Mouse (Mus musculus) liver, embryonic 15.5 days (tissue): ENCODE measurements around the gene Arl5c. TPM values are rescaled to one million over a fixed set of nuclear protein-coding genes. Genes with fewer than 3 reads are reported as not detected.

ENCODE experiments used
- ATAC-seq: fragments of 200-750 bp; cut with Nextera tagmentation; 2 replicates; pipeline ENCODE4 v1.8.0; 2017; ENCODE audit warnings: moderate number of reproducible peaks, mild to moderate bottlenecking, moderate library complexity; ENCODE audit not compliant: insufficient read depth
- H3K27ac ChIP-seq: fragments of 300-500 bp; sonication (generic); replicated peaks from 2 replicates; pipeline ENCODE4 v1.5.1; 2015; ENCODE audit warnings: mild to moderate bottlenecking, inconsistent platforms
- H3K27me3 ChIP-seq: fragments of 300-500 bp; sonication (generic); 2 replicates; pipeline ENCODE4 v1.6.1; 2015; ENCODE audit warnings: mild to moderate bottlenecking, inconsistent platforms
- H3K36me3 ChIP-seq: fragments of 300-500 bp; sonication (generic); replicated peaks from 2 replicates; pipeline ENCODE4 v1.6.1; 2015; ENCODE audit warnings: moderate library complexity, mild to moderate bottlenecking, inconsistent platforms
- H3K4me1 ChIP-seq: fragments of 300-500 bp; sonication (generic); replicated peaks from 2 replicates; pipeline ENCODE4 v1.6.1; 2015; ENCODE audit warnings: inconsistent platforms
- H3K4me2 ChIP-seq: fragments of 300-500 bp; sonication (generic); 2 replicates; pipeline ENCODE4 v1.6.1; 2015; ENCODE audit warnings: moderate library complexity, mild to moderate bottlenecking, inconsistent platforms
- H3K4me3 ChIP-seq: fragments of 300-500 bp; sonication (generic); replicated peaks from 2 replicates; pipeline ENCODE4 v1.5.1; 2015; ENCODE audit warnings: mild to moderate bottlenecking, inconsistent platforms
- H3K9ac ChIP-seq: fragments of 300-500 bp; sonication (generic); 2 replicates; pipeline ENCODE4 v1.6.1; 2015; ENCODE audit warnings: moderate library complexity, mild to moderate bottlenecking, inconsistent platforms
- H3K9me3 ChIP-seq: fragments of 300-500 bp; sonication (generic); replicated peaks from 2 replicates; pipeline ENCODE4 v1.6.1; 2016; ENCODE audit warnings: inconsistent platforms
- WGBS: fragments of 180-500 bp; shearing (Covaris S2); methylation state at CpG from one replicate; pipeline ENCODE4 v1.1.7; 2015; ENCODE audit warnings: mixed read lengths; ENCODE audit not compliant: insufficient replicate concordance; 5-methylcytosine and 5-hydroxymethylcytosine counted together
- polyA plus RNA-seq: library from polyadenylated mRNA; unstranded; fragments of >200 nt; fragmentation: Nextera tagmentation; extraction: Ambion mirVana; gene quantifications from 2 replicates; pipeline ENCODE4 v1.2.1, GENCODE M21; 2015

Arl5c gene
- polyA plus RNA-seq, 1 experiment from 2014 or later: 8.3 TPM

GRCm38 (mm10) chr11:98027785-98028184 lies 31.8 kb upstream of the Arl5c start:
- Histone ChIP-seq H3K9ac (peak overlapping the region; percentile 97), H3K27me3 (peaks cover 12% of the 10 kb centered on the region), H3K4me3 (peak overlapping the region; percentile 94), H3K9me3 (no peaks in the 10 kb centered on the region), H3K4me2 (peak overlapping the region; percentile 87), H3K27ac (no peak overlapping the region), H3K4me1 (peaks cover 29% of the 10 kb centered on the region), H3K36me3 (peaks cover 31% of the 10 kb centered on the region)
- ATAC-seq: no peak
- 7% methylated on average over 7 of the region's 7 CpGs for WGBS

GRCm38 (mm10) chr11:98027297-98027688 lies 31.3 kb upstream of the Arl5c start:
- peaks cover 31% of the 10 kb centered on the region for H3K36me3 ChIP-seq
- H3K4me3 ChIP-seq: peak overlapping the region; percentile 94
- H3K27me3 ChIP-seq: peaks cover 17% of the 10 kb centered on the region
- ATAC-seq: no peak
- H3K9me3 ChIP-seq: no peaks in the 10 kb centered on the region
- 1% methylated on average over 18 of the region's 18 CpGs for WGBS
- peak overlapping the region; percentile 76 for H3K27ac ChIP-seq
- peaks cover 33% of the 10 kb centered on the region for H3K4me1 ChIP-seq
- H3K9ac ChIP-seq: peak overlapping the region; percentile 97
- H3K4me2 ChIP-seq: peak overlapping the region; percentile 87

GRCm38 (mm10) chr11:98026570-98027296 lies 30.8 kb upstream of the Arl5c start, which contains the start of gene Rpl19:
Gene Rpl19 (plus strand): TSS chr11:98026710.
- Histone ChIP-seq H3K9me3 (no peaks in the 10 kb centered on the region), H3K4me1 (peaks cover 39% of the 10 kb centered on the region), H3K4me2 (peak within 1 kb of the TSS; percentile 87), H3K27ac (peak within 1 kb of the TSS; percentile 76), H3K9ac (peak within 1 kb of the TSS; percentile 97), H3K27me3 (peaks cover 22% of the 10 kb centered on the region), H3K4me3 (peak within 1 kb of the TSS; percentile 94), H3K36me3 (peaks cover 31% of the 10 kb centered on the region)
- peak; percentile 81 for ATAC-seq
- WGBS: under 1% methylated on average over 69 of the region's 69 CpGs

GRCm38 (mm10) chr11:98026248-98026569 lies 30.2 kb upstream of the Arl5c start:
- H3K4me2 ChIP-seq: peak overlapping the region; percentile 87
- peaks cover 28% of the 10 kb centered on the region for H3K27me3 ChIP-seq
- no peak for ATAC-seq
- H3K4me1 ChIP-seq: peaks cover 44% of the 10 kb centered on the region
- peaks cover 31% of the 10 kb centered on the region for H3K36me3 ChIP-seq
- peak overlapping the region; percentile 76 for H3K27ac ChIP-seq
- H3K9ac ChIP-seq: peak overlapping the region; percentile 97
- no peaks in the 10 kb centered on the region for H3K9me3 ChIP-seq
- peak overlapping the region; percentile 94 for H3K4me3 ChIP-seq
- 5% methylated on average over 15 of the region's 15 CpGs for WGBS

- 65% methylated on average over 3 of the region's 3 CpGs for WGBS
- Histone ChIP-seq H3K27ac (no peak overlapping the region), H3K9me3 (no peaks in the 10 kb centered on the region), H3K27me3 (peaks cover 45% of the 10 kb centered on the region), H3K4me2 (no peak overlapping the region), H3K4me3 (no peak overlapping the region), H3K36me3 (peaks cover 15% of the 10 kb centered on the region), H3K9ac (no peak overlapping the region), H3K4me1 (peaks cover 44% of the 10 kb centered on the region)
- ATAC-seq: no peak
These were observed 28.5 kb upstream of the Arl5c start for GRCm38 (mm10) chr11:98024516-98024915.

- ATAC-seq: no peak
- H3K4me3 ChIP-seq: peak within 1 kb of the TSS; percentile 59
- H3K27me3 ChIP-seq: peaks cover 57% of the 10 kb centered on the region
- H3K9ac ChIP-seq: peak within 1 kb of the TSS; percentile 58
- 2% methylated on average over 52 of the region's 52 CpGs for WGBS
- peak within 1 kb of the TSS; percentile 90 for H3K4me2 ChIP-seq
- H3K36me3 ChIP-seq: no peaks in the 10 kb centered on the region
- H3K4me1 ChIP-seq: peaks cover 38% of the 10 kb centered on the region
- H3K9me3 ChIP-seq: no peaks in the 10 kb centered on the region
- peak within 1 kb of the TSS; percentile 33; the same call in 1 of the 2 replicates for H3K27ac ChIP-seq
These were observed 26.8 kb upstream of the Arl5c start, which contains the start of gene Cacnb1 for GRCm38 (mm10) chr11:98022555-98023371. Gene Cacnb1 (minus strand): TSS chr11:98023034.

GRCm38 (mm10) chr11:98022253-98022554 lies 26.2 kb upstream of the Arl5c start:
- under 1% methylated on average over 23 of the region's 23 CpGs for WGBS
- Histone ChIP-seq H3K27me3 (peaks cover 57% of the 10 kb centered on the region), H3K4me3 (peak overlapping the region; percentile 59), H3K4me1 (peaks cover 32% of the 10 kb centered on the region), H3K4me2 (peak overlapping the region; percentile 90), H3K9ac (peak overlapping the region; percentile 58), H3K27ac (no peak overlapping the region), H3K9me3 (no peaks in the 10 kb centered on the region), H3K36me3 (no peaks in the 10 kb centered on the region)
- no peak for ATAC-seq

- H3K4me1 ChIP-seq: peaks cover 32% of the 10 kb centered on the region
- no peaks in the 10 kb centered on the region for H3K36me3 ChIP-seq
- H3K4me3 ChIP-seq: peak overlapping the region; percentile 59
- WGBS: 10% methylated on average over 34 of the region's 34 CpGs
- ATAC-seq: no peak
- peak overlapping the region; percentile 58 for H3K9ac ChIP-seq
- H3K27ac ChIP-seq: no peak overlapping the region
- peaks cover 57% of the 10 kb centered on the region for H3K27me3 ChIP-seq
- peak overlapping the region; percentile 90 for H3K4me2 ChIP-seq
- no peaks in the 10 kb centered on the region for H3K9me3 ChIP-seq
These were observed 25.7 kb upstream of the Arl5c start for GRCm38 (mm10) chr11:98021565-98022252.

GRCm38 (mm10) chr11:98021118-98021517 lies 25.1 kb upstream of the Arl5c start:
- H3K4me1 ChIP-seq: peaks cover 30% of the 10 kb centered on the region

GRCm38 (mm10) chr11:98020710-98021109 lies 24.7 kb upstream of the Arl5c start:
- Histone ChIP-seq H3K4me3 (no peak overlapping the region), H3K9ac (no peak overlapping the region), H3K36me3 (no peaks in the 10 kb centered on the region), H3K27ac (no peak overlapping the region), H3K4me2 (no peak overlapping the region), H3K27me3 (peaks cover 57% of the 10 kb centered on the region), H3K9me3 (no peaks in the 10 kb centered on the region), H3K4me1 (peaks cover 26% of the 10 kb centered on the region)
- no peak for ATAC-seq
- WGBS: 44% methylated on average over 1 of the region's 1 CpGs

More at GRCm38 (mm10) chr11:98021118-98021517, 25.1 kb upstream of the Arl5c start:
- Histone ChIP-seq H3K36me3 (no peaks in the 10 kb centered on the region), H3K9ac (no peak overlapping the region), H3K9me3 (no peaks in the 10 kb centered on the region), H3K4me2 (no peak overlapping the region), H3K27ac (no peak overlapping the region), H3K4me3 (no peak overlapping the region; the same call in 1 of the 2 replicates), H3K27me3 (peaks cover 57% of the 10 kb centered on the region)
- 33% methylated on average over 2 of the region's 2 CpGs for whole genome bisulfite sequencing
- no peak for ATAC-seq
